Mouse (Mus musculus) neural tube, embryonic 12.5 days (tissue): Measurements from ENCODE around the gene Tigd3. TPM values are rescaled to one million over a fixed set of nuclear protein-coding genes. Genes with fewer than 3 reads are reported as not detected.

Experiments
- ATAC-seq: fragments of 200-750 bp; cut with Nextera tagmentation; 2 replicates; pipeline ENCODE4 v1.8.0; 2017; ENCODE audit warnings: low read depth, mild to moderate bottlenecking, moderate TSS enrichment, moderate library complexity; ENCODE audit not compliant: low FRiP score
- H3K27ac ChIP-seq: fragments of 300-500 bp; sonication (generic); 2 replicates; pipeline ENCODE4 v1.5.1; 2016
- H3K27me3 ChIP-seq: fragments of 300-500 bp; sonication (generic); replicated peaks from 2 replicates; pipeline ENCODE4 v1.6.1; 2016; ENCODE audit warnings: mild to moderate bottlenecking
- H3K36me3 ChIP-seq: fragments of 300-500 bp; sonication (generic); 2 replicates; pipeline ENCODE4 v1.6.1; 2016; ENCODE audit warnings: mild to moderate bottlenecking
- H3K4me1 ChIP-seq: fragments of 300-500 bp; sonication (generic); 2 replicates; pipeline ENCODE4 v1.6.1; 2016
- H3K4me2 ChIP-seq: fragments of 300-500 bp; sonication (generic); replicated peaks from 2 replicates; pipeline ENCODE4 v1.6.1; 2016; ENCODE audit warnings: mild to moderate bottlenecking
- H3K4me3 ChIP-seq: fragments of 300-500 bp; sonication (generic); 2 replicates; pipeline ENCODE4 v1.5.1; 2016
- H3K9ac ChIP-seq: fragments of 300-500 bp; sonication (generic); 2 replicates; pipeline ENCODE4 v1.6.1; 2016; ENCODE audit warnings: mild to moderate bottlenecking
- H3K9me3 ChIP-seq: fragments of 300-500 bp; sonication (generic); 2 replicates; pipeline ENCODE4 v1.6.1; 2016; ENCODE audit warnings: mild to moderate bottlenecking
- WGBS: fragments of 180-500 bp; shearing (Covaris S2); methylation state at CpG from one replicate; pipeline ENCODE4 v1.1.7; 2016; 5-methylcytosine and 5-hydroxymethylcytosine counted together
- polyA plus RNA-seq: library from polyadenylated mRNA; unstranded; fragments of >200 nt; fragmentation: Nextera tagmentation; extraction: Ambion mirVana; gene quantifications from 2 replicates; pipeline ENCODE4 v1.2.1, GENCODE M21; 2016

Gene Tigd3
- polyA plus RNA-seq, 1 experiment from 2014 or later: 10.5 TPM

DNA sequence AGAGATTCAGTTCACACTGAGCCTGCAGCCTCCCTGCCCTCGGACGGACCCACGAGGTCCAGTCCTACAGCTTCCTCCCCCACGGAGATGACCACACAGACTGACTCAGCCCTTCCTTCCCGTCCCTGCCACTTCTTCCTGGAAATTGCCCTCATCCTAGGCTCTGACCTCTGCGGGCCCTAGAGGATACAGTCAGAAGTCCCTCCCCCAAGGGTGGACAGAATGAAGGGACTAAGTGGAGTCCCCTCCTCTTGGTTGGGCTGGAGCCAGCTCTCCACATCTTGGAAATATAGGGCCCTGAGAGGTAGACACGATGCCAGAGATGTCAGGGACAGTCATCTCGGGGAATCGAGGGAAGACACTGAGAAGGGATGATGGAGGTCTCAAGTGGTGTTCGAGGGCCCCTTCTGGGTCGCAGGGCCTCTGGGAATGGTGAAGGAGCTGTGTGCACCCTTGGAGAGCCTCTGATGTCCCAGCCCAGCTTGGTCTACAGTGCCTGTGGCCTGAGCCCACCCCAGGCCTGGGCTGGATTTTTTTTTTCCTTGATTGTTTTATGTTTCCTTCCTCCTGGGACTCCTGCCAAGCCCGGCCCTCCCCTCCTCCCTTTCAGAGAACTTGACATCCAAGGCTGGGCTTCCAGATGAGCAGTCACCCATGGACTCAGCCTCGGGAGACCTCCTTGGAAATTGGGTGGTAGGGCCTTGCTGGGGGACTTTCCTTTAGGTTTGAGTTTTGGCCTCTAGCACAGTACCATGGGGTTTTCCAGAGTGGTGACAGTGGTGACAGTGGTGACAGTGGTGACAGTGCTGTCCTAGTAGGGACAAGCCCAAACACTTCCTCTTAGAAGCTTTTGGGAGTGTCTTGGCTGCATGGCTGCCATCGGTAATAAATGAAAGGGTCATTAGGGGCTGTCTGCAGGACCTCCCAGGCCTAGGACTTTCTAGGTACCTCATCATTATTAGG is 36.0 kb upstream of the Tigd3 start:
- Histone ChIP-seq H3K27ac (no peak overlapping the region), H3K27me3 (peaks cover 8% of the 10 kb centered on the region; the same call in 1 of the 2 replicates), H3K9ac (no peak overlapping the region), H3K36me3 (no peaks in the 10 kb centered on the region), H3K4me3 (no peak overlapping the region), H3K4me1 (peaks cover 10% of the 10 kb centered on the region; the same call in 1 of the 2 replicates), H3K4me2 (no peak overlapping the region), H3K9me3 (no peaks in the 10 kb centered on the region)
- no peak for ATAC-seq
- 69% methylated on average over 14 of the region's 14 CpGs for WGBS

DNA sequence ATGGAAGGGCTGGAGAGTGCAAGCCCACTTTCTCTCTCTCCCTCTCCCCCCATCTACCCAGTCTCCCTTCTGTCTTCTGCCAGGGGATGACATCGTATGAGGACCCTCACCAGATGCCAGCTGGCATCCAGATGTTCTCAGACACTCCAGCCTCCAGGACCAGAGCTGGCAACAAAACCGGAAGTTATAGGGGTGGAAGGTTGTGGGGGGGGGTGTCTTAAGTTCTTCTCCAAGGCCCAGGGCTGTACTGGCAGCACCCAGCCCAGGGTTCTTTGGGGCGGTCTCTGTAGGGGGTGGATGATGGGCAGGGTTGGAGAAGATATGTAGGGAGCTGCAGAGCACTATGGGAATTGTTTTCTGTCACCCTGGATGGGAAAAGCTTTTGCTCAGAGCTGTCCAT is 34.6 kb upstream of the Tigd3 start:
- H3K36me3 ChIP-seq: no peaks in the 10 kb centered on the region
- H3K9ac ChIP-seq: no peak overlapping the region
- ATAC-seq: no peak
- H3K4me2 ChIP-seq: no peak overlapping the region
- H3K27ac ChIP-seq: no peak overlapping the region
- no peaks in the 10 kb centered on the region for H3K9me3 ChIP-seq
- no peak overlapping the region for H3K4me3 ChIP-seq
- H3K27me3 ChIP-seq: peaks cover 8% of the 10 kb centered on the region; the same call in 1 of the 2 replicates
- peaks cover 14% of the 10 kb centered on the region for H3K4me1 ChIP-seq
- WGBS: 77% methylated on average over 3 of the region's 3 CpGs

DNA sequence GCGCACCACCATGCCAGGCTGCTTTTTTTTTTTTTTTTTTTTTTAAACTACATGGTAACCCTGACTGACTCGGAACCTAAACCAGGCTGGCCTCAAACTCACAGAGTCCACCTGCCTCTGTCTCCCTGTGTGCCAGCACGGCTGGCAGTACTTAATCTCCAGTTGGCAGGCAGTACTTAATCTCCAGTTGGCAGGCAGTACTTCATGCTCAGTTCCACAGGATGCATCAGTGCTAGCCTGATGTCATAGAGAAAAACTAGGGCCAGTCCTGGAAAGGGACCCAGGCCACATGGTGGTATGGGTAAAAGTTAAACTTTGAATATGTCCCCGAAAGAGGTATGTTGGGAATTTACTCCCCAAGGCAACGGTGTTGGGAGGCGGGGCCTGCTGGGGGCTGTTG is 34.2 kb upstream of the Tigd3 start:
- Histone ChIP-seq H3K4me3 (no peak overlapping the region), H3K9ac (no peak overlapping the region), H3K36me3 (no peaks in the 10 kb centered on the region), H3K9me3 (no peaks in the 10 kb centered on the region), H3K27ac (no peak overlapping the region), H3K4me1 (peaks cover 14% of the 10 kb centered on the region), H3K4me2 (no peak overlapping the region), H3K27me3 (peaks cover 8% of the 10 kb centered on the region; the same call in 1 of the 2 replicates)
- 75% methylated on average over 6 of the region's 6 CpGs for WGBS
- ATAC-seq: no peak

DNA sequence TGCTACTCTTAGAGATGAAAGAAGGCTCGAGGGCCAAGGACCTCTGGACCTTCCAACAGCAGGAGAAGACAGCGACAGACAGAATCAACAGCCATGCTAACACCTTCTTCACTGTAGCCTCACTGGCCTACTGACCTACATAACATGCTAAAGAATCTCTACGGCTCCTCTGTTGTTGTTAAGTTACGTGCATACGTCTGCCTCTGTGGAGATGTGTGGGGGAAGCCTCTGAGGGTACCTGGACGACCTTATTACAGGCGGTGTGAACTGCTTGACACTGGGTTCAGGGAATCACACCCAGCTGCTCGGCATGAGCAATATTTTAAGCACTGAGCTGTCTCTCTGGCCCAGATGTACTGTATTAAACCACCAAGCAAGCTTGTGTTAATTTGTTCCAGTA is 33.6 kb upstream of the Tigd3 start:
- H3K27me3 ChIP-seq: peaks cover 8% of the 10 kb centered on the region; the same call in 1 of the 2 replicates
- 70% methylated on average over 8 of the region's 8 CpGs for WGBS
- peaks cover 14% of the 10 kb centered on the region for H3K4me1 ChIP-seq
- H3K4me3 ChIP-seq: no peak overlapping the region
- H3K36me3 ChIP-seq: no peaks in the 10 kb centered on the region
- no peak overlapping the region for H3K4me2 ChIP-seq
- ATAC-seq: no peak
- no peak overlapping the region for H3K27ac ChIP-seq
- no peaks in the 10 kb centered on the region for H3K9me3 ChIP-seq
- H3K9ac ChIP-seq: no peak overlapping the region

DNA sequence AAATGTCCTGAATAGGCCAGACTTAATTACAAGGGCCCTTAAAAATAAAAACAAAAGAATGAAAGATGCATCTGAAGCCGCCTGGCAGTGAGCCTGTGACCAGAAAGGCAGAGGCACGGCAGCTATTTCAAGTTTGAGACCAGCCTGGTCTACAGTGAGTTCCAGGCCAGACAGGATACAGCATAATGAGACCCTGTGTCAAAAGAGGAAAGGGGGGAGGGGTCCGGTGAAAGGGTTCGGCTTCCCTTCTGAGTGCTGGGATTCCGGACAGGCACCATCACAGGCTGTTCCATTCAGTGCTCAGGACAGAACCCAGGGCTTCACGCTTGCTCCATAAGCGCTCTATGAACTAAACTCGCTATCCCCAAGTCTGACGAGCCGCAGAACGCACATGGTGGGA is 33.1 kb upstream of the Tigd3 start:
- 74% methylated on average over 11 of the region's 11 CpGs for WGBS
- Histone ChIP-seq H3K27ac (no peak overlapping the region), H3K9me3 (no peaks in the 10 kb centered on the region), H3K4me3 (no peak overlapping the region), H3K27me3 (peaks cover 8% of the 10 kb centered on the region; the same call in 1 of the 2 replicates), H3K36me3 (no peaks in the 10 kb centered on the region), H3K9ac (no peak overlapping the region), H3K4me1 (peaks cover 14% of the 10 kb centered on the region), H3K4me2 (no peak overlapping the region)
- no peak for ATAC-seq

DNA sequence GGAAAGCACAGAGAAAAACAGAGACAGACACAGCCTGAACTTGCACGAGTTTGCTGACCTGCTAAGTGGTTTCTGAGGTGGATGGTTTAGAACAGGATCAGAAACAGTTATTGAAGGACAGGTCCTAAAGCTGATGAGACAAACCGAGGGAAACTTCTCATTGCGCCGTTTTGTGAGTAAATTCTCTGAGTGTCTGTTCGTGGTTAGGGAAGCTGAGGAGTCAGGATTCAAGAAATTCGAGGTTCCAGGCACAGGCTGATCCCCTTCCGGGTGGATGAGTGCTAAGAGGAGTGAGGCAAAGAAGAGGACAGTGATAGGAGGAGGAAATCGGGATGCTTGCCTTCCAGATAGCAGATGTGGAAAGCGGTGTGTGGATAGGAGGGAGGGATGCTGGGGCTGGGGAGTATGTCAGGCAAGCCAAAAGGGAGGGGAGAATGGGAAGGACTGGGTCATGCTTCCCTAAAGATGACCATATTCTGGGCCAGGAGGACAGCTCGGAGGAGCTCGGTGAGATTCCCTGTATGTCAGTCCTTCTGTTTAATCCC is 31.4 kb upstream of the Tigd3 start:
- Histone ChIP-seq H3K36me3 (no peaks in the 10 kb centered on the region), H3K9me3 (no peaks in the 10 kb centered on the region), H3K4me2 (peak overlapping the region; percentile 96), H3K4me3 (peak overlapping the region; percentile 54), H3K4me1 (peaks cover 20% of the 10 kb centered on the region), H3K27ac (no peak overlapping the region), H3K27me3 (peaks cover 8% of the 10 kb centered on the region; the same call in 1 of the 2 replicates), H3K9ac (0 out of 2 replicates have a peak overlapping the region, but pooled peaks have one; percentile 52)
- no peak for ATAC-seq
- 32% methylated on average over 11 of the region's 11 CpGs for WGBS

DNA sequence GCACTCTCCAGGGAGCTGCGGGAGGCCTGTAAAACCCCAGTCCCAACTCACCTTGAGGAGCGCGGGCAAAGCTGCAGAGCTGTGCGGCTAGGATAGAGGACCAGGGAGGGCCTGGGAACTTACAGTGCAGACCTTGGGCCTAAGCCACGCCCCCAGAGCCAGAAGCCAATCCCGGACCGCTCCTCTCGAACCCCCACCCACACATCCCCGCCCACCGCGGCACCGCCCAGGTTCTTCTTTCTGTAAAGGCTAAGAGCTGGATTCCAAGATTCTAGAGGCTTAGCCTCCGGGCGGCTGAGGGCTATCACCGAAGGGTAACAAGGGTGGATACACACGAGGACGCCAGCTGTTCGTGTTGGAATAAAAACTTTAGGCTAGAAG is 30.8 kb upstream of the Tigd3 start, which contains the start of gene Cdc42ep2:
Gene Cdc42ep2 (minus strand): TSS at position 104 of the 381 bp plus-strand sequence.
- peaks cover 20% of the 10 kb centered on the region for H3K4me1 ChIP-seq
- H3K27ac ChIP-seq: peak within 1 kb of the TSS; percentile 43
- peak within 1 kb of the TSS; percentile 96 for H3K4me2 ChIP-seq
- H3K9me3 ChIP-seq: no peaks in the 10 kb centered on the region
- H3K4me3 ChIP-seq: peak within 1 kb of the TSS; percentile 54
- ATAC-seq: peak; percentile 94
- H3K27me3 ChIP-seq: peaks cover 8% of the 10 kb centered on the region; the same call in 1 of the 2 replicates
- 0% methylated on average over 18 of the region's 18 CpGs for WGBS
- H3K36me3 ChIP-seq: no peaks in the 10 kb centered on the region
- peak within 1 kb of the TSS; percentile 52 for H3K9ac ChIP-seq

DNA sequence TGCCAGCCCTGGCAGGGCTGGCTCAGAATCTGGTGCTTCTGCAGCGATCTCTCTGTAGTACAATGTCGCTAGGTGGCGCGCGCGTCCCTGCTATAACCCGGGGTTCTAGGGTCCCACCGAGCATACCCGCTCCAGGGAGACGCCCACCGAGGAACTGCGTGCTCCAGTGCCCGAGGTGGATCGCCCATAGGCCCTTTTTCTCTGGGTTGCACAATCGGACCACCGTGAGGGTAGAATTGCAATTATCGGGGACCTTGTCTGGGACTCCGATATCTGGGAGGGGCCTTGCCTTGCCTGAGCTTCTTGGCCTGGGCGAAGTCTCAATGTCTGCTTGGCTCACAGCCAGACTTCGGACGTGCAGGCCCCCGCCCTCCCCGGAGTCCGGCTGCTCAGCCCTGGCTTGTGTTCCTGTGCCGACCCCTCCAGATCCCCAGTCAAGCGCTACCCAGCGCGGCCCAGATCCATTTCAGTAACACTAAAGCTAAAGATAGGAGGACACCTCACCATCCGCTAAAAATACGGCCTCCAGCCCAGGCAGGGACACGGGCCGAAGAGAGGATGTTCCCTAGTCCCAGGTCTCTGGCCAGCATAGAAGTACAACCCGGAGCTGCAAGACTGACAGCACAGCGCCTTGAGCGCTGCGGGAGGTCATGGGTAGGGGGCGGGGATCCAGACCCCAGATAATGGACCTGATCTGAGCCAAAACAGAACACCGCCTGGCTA is 30.2 kb upstream of the Tigd3 start:
- H3K9ac ChIP-seq: peak overlapping the region; percentile 52
- H3K4me3 ChIP-seq: peak overlapping the region; percentile 54
- H3K36me3 ChIP-seq: no peaks in the 10 kb centered on the region
- H3K27me3 ChIP-seq: peaks cover 8% of the 10 kb centered on the region; the same call in 1 of the 2 replicates
- peaks cover 20% of the 10 kb centered on the region for H3K4me1 ChIP-seq
- peak overlapping the region; percentile 96 for H3K4me2 ChIP-seq
- ATAC-seq: peak; percentile 86
- H3K27ac ChIP-seq: peak overlapping the region; percentile 43
- H3K9me3 ChIP-seq: no peaks in the 10 kb centered on the region
- WGBS: under 1% methylated on average over 38 of the region's 38 CpGs

DNA sequence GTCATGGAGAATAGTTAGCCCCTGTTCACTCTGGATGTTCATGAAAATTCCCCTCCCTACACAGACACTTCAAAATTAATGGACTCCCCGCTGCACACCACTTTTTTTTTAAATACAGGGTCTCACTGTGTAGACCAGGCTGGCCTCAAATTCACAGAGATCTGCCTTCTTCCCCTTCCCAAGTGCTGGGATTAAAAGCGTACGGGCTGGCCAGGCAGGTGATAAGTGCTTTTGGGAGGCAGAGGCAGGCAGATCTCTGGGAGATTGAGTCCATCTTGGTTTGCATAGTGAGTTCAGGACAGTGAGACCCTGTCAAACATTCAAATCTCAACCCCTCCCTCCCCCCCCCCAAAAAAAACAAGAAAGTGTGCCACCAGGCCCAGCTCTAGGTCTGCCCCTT is 29.0 kb upstream of the Tigd3 start:
- no peak for ATAC-seq
- Histone ChIP-seq H3K27ac (no peak overlapping the region), H3K9me3 (no peaks in the 10 kb centered on the region), H3K4me3 (no peak overlapping the region), H3K4me1 (peaks cover 20% of the 10 kb centered on the region), H3K36me3 (peaks cover 3% of the 10 kb centered on the region; the same call in 1 of the 2 replicates), H3K9ac (no peak overlapping the region), H3K4me2 (no peak overlapping the region), H3K27me3 (peaks cover 8% of the 10 kb centered on the region; the same call in 1 of the 2 replicates)
- WGBS: 93% methylated on average over 3 of the region's 3 CpGs

DNA sequence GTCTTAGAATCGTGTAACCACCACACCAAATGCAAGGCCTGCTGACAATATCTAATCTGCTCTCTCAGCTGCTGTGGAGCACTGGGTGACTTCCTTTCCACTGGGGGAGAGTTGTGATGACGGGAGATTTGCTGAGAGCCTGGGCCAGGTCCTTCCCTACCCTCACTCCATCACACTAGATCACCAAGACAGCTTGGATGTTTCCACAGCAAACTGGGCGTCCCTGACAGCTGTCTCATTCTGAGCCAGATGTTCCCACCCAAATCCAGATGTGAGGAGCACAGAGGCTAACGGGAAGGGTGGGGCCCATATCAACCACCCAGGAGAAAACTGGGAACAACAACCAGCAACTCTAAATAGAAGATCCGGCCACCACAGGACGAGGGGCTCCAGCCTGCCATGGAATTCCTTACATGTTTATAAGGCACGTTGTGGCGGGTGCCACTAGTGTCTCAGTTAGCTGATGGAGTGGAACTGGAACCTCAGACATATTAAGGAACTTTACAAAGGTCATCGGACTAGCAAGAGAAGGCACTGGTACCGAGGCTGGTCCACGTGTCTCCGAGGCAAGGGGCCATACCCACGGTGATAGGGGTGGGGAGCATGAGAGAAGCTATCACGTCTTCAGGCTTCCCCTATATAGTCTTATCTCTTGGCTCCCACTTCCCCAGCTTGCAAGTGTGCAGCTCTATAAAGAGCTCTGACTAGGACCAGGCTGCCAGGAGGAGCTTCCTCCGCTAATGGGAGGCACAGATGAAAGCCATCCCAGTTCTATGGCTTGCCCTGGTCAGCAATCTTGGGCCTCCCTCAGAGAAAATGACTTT is 28.4 kb upstream of the Tigd3 start:
- no peak for ATAC-seq
- peaks cover 9% of the 10 kb centered on the region; the same call in 1 of the 2 replicates for H3K36me3 ChIP-seq
- H3K4me2 ChIP-seq: 0 out of 2 replicates have a peak overlapping the region, but pooled peaks have one; percentile 25
- H3K27ac ChIP-seq: no peak overlapping the region
- H3K4me3 ChIP-seq: no peak overlapping the region
- peaks cover 8% of the 10 kb centered on the region; the same call in 1 of the 2 replicates for H3K27me3 ChIP-seq
- H3K4me1 ChIP-seq: peaks cover 20% of the 10 kb centered on the region
- no peaks in the 10 kb centered on the region for H3K9me3 ChIP-seq
- H3K9ac ChIP-seq: no peak overlapping the region
- 81% methylated on average over 15 of the region's 15 CpGs for WGBS

DNA sequence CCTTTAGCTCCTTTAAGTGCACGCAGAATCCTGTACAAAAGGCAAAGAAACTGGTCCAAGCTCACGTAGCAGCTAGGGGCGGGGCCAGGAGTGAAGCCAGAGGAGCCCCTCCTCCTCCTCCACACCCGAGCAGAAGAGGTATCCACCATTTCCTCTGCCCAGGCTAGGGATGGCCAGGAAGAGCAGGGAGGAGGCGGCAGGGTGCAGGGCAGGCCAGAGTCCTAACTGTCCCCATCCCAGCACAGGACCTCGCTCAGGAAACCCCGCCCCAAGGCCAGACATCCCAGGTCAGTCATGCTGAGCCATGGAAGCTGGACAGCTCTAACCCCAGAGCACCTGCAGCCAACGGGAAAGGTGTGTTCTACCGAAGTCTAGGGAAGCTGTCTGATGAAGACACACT is 27.8 kb upstream of the Tigd3 start:
- Histone ChIP-seq H3K27ac (no peak overlapping the region), H3K4me2 (peak overlapping the region; percentile 25; the same call in 1 of the 2 replicates), H3K27me3 (peaks cover 8% of the 10 kb centered on the region; the same call in 1 of the 2 replicates), H3K4me3 (no peak overlapping the region), H3K9me3 (no peaks in the 10 kb centered on the region), H3K9ac (0 out of 2 replicates have a peak overlapping the region, but pooled peaks have one; percentile 18), H3K36me3 (peaks cover 11% of the 10 kb centered on the region; the same call in 1 of the 2 replicates), H3K4me1 (peaks cover 20% of the 10 kb centered on the region)
- no peak for ATAC-seq
- WGBS: 20% methylated on average over 9 of the region's 9 CpGs
